Mouse (Mus musculus) testis, postnatal 10 days (tissue): ENCODE measurements around the gene Dpp4.

ENCODE experiments used
- DNase-seq: peaks from one replicate; pipeline ENCODE4 v3.0.0; 2021; ENCODE audit warnings: low spot score

Gene Dpp4

GRCm38 (mm10) chr2:62360872-62361271, 51.2 kb downstream of the Dpp4 start:
- DNase-seq: no peak

GRCm38 (mm10) chr2:62357259-62357658, 54.8 kb downstream of the Dpp4 start:
- no peak for DNase-seq

DNA sequence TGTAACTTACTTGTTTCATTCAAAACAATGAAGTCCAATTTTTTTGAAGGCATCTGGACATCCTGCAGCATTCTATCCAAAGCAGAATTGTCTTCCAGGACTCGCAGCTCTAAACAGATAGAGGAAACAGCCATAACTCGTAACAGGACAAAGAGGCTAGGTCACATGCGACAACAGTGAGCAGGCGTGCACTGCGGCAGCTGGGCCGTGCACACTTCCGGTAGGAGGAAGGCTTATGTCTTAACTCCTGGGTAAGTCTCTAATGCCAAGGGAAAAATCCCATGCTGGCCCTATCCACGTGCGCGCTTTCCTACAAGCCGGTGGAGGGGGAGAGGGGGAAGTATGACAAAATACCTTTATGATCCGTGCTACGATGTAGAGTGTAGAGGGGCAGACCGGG, 55.4 kb downstream of the Dpp4 start:
- no peak for DNase-seq

DNA sequence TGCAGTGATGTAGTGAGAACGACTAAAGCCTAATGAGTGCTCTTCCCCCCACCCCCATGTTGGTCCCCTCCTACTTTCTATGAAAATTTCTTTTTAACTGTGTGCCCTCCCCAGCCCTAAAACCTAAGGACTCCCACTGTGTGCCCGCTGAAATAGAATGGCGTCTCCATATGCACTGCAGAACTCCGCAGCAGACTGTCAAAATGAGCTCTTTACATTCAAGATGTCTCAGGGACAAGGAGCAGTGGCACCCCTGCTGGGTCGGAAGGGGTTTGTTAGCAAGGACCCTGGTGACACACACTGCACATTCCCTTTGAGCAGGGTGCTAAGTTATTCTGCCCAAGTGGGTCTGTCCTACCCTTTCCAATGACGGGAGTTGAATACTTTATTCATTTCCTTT, 56.3 kb downstream of the Dpp4 start:
- no peak for DNase-seq

GRCm38 (mm10) chr2:62352035-62352434, 60.0 kb downstream of the Dpp4 start:
- DNase-seq: no peak

GRCm38 (mm10) chr2:62347762-62348161, 64.3 kb downstream of the Dpp4 start:
- no peak for DNase-seq

- DNase-seq: no peak
Observed at GRCm38 (mm10) chr2:62346771-62347170, 65.3 kb downstream of the Dpp4 start.

GRCm38 (mm10) chr2:62344367-62344766, 67.7 kb downstream of the Dpp4 start:
- DNase-seq: no peak

DNA sequence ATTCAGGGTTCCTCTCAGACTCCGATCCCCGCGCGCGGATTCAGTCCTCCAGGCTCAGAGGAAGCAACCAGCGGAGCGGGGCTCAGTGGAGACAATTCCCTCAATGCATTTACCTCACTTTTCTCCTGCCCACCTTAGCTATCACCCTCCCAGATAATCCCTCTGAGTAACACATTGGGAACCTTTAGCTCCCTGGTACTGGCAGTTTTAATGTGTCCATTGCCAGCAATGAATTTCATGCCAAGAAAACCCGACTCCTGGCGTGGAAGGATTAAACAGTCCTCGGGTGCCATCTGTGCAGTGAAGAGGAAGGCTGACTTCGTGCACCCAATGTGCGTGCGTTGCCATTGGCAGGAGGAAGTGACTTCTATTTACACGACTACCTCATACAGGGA, 70.3 kb downstream of the Dpp4 start:
- no peak for DNase-seq

DNA sequence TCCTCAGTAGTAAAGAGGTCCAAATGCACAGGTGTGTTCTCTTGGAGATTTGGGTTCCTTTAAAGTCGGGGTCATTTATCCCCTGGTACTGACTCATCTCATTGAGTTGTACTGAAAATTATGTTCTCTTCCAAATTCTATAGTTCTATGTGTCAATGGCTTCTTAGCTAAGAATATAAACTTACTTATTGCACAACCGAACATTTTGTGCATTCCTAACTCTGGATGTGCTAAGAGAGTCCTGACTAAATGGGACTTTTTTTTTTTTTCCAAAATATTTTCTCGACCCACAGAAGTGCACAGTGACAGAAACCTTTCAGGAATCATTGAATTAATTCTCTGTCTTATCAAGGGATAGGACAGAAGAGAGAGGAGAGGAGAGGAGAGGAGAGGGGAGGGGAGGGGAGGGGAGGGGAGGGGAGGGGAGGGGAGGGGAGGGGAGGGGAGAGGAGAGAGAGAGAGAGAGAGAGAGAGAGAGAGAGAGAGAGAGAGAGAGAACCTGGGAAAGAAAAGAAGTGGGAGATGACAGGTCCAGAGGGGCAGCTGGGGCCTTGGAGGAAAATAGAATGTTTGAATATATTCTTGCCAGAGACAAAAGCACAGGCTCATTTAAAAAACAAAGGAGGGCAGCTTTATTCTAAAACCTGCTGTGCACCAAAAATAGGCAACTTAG, 70.8 kb downstream of the Dpp4 start:
- no peak for DNase-seq

DNA sequence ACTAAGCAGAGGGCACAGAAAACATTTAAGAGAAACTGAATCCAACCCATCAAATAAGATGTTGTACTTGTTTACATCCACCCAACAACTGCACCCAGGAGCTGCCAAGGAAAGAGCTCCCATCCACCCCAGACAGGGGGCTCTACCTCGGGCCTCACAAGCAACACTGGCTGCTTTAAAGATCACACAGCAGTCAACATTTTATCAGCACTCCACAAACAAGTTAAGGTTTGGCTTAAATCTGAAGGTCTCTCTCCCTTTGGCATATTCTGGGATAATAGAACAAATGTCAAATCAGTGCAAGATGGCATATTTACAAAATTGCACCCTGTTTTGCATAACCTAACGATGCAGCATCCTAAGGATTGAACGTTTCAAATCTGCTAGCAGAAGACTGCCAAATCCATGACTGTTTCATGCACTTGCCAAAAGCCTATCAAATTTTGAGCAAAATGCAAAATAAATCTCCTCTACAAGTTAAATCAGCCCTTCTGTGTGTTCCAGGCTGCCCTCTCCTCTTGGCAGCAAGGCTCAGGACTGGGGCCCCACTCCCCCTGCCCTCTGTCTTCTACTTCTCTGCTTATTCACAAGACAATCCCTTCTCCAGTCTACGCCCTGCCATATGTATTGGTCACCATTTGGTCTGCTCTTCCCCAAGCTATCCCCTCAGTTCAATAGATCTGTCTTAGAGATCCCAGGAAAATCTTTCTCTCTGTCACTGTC, 72.6 kb downstream of the Dpp4 start:
- no peak for DNase-seq

GRCm38 (mm10) chr2:62337086-62337485, 74.9 kb downstream of the Dpp4 start:
- DNase-seq: no peak

GRCm38 (mm10) chr2:62334397-62335243, 77.4 kb downstream of the Dpp4 start:
- no peak for DNase-seq

DNA sequence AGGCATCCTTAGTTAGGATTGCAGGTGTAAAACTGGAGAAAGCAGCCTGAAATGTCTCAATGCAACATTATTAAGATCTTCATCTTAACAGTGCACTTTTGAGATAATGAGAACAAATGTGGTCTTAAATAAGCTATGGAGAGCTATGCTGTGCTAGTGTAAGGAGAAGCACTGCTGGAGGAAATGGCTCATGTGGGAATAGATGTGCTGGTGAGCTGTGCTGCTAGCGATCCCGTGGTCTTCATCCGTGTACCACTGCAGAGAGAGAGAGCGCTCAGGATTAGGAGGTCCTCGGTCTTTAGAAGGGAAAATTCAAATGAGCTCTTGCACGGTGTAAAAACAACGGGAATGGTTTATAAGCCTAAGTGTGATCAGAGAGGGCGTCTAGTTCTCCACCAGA, 79.6 kb downstream of the Dpp4 start:
- DNase-seq: no peak

GRCm38 (mm10) chr2:62331913-62332312, 80.1 kb downstream of the Dpp4 start:
- no peak for DNase-seq

- DNase-seq: no peak
Observed at GRCm38 (mm10) chr2:62325388-62325787, 86.6 kb downstream of the Dpp4 start.

GRCm38 (mm10) chr2:62323078-62323637, 88.9 kb downstream of the Dpp4 start:
- no peak for DNase-seq

DNA sequence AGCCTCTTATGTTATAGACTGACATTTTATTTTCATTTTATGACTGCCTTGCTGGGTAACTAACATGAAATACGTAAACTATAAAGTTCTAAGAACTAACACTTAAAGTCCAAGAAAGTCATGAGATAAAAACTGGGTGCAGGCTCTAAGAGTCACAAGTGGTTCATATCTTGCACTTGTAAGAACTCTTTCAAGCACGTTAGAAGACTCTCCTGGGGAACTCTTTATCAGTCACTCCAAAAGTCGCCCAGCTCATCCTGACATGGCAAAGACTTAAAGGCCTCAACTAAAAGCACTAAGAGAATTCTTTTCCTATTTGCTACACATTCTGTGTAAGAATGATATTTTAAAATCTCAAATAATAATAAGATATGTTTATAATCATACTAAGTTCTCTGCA, 92.5 kb downstream of the Dpp4 start:
- DNase-seq: no peak

GRCm38 (mm10) chr2:62316930-62317329, 95.1 kb downstream of the Dpp4 start:
- no peak for DNase-seq

- DNase-seq: no peak
Observed at GRCm38 (mm10) chr2:62307477-62307876, 104.6 kb downstream of the Dpp4 start.

DNA sequence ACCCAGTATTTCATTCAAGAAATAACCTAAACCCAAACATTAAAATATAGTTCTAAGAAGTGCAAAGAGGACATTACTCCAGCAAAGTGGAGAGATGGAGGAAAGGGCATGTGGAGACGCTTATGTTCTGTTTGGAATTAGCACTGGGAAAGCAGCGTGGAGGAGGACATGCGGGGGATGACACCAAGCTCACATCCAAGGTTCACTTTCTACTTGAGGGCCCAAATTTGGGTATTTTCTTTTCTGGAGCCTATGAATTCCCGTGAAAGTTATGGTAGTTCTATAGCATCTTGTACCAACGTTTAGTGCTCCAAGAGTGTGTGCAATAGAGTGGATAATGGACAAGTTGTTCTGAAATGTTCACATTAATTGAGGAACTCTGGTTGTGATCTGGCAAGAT, 105.1 kb downstream of the Dpp4 start:
- DNase-seq: no peak

DNA sequence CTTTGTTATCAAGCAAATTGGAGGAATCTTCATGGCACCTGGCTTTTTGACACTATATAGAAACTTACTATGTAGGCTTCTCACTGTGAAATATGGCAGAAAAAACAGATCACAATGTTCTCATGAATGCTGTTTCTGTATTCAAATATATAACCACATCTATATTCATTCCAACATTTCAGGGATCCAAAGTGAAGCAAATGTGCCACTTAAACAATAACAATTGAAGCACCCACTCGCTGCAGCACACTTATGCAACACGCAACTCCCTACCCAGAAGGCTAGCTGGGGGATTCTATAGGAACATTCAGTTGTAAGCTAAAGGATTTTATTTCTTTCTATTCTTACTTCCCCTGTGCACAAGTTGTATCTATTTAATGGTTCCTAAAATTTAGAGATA, 110.3 kb downstream of the Dpp4 start:
- DNase-seq: no peak

GRCm38 (mm10) chr2:62293846-62294245, 118.2 kb downstream of the Dpp4 start:
- no peak for DNase-seq
